In the genomic region with DNA sequence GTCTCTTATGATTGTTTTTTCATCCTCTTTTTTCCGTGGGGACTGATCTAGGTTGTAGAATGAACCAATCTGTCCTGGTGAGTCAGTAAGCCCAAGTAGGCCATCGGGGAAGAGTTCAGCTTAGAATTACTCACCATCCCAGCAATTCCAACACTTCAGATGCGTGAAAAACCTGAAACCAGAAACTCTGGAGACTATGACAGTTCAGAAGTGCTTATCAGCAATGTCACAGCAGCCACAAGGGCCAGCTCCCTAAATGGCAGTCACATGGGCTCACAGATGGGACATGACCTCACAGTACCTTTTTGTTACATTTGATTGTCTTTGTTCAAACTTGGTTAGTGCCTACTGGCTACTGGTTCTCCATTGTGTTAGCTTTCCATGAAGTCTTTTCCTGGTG, we compare ENCODE assay signal across 21 mouse cellular contexts.
"Had no signal": no experiment of that assay in that cellular context is flagged by ENCODE, and none has a peak within 500 bp of the region (broad histone marks: within the 10 kb centered on the region; RNA-seq: fewer than 3 reads in every experiment).

No protein-coding gene starts in this region.

- H3K4me1 ChIP-seq: lung, embryonic 15.5 days had no signal

- H3K27ac ChIP-seq: lung, embryonic 15.5 days; macrophage; midbrain, embryonic 10.5 days; midbrain, embryonic 12.5 days; neural tube, embryonic 13.5 days; neural tube, embryonic 15.5 days had no signal

- DNase-seq: lung, adult 2 months; lung, postnatal 14 days; lung, postnatal 36 days; midbrain, embryonic 14.5 days; retina, postnatal 1 day; right cerebral cortex, adult 18-20 months; right cerebral cortex, postnatal 25 days; right cerebral cortex, postnatal 4 days; spleen, adult 18-20 months; thymus, adult 18-20 months; thymus, postnatal 14 days; thymus, postnatal 36 days had no signal

- H3K4me3 ChIP-seq: lung, embryonic 15.5 days; midbrain, embryonic 10.5 days; midbrain, embryonic 12.5 days; myocyte; neural tube, embryonic 13.5 days; neural tube, embryonic 15.5 days had no signal

- ATAC-seq: lung, postnatal 0 days; midbrain, embryonic 16.5 days had no signal
